Mouse (Mus musculus) spleen, adult 2 months (tissue): ENCODE measurements around the gene Igsf11. TPM values are rescaled to one million over a fixed set of nuclear protein-coding genes. Genes with fewer than 3 reads are reported as not detected.

Source experiments
- DNase-seq, 2 experiments: peaks; one replicate each; pipeline versions ENCODE4 v3.0.0 to v3.0.0-alpha.2; 2012 to 2021; ENCODE audit warnings: low spot score in 2 of 2, low read depth in 1 of 2
- H3K27ac ChIP-seq: fragments of 200-500 bp; 2 replicates; pipeline ENCODE4 v1.5.1; 2012; ENCODE audit warnings: low read length, inconsistent platforms; ENCODE audit not compliant: insufficient read depth
- H3K27me3 ChIP-seq: fragments of 200-500 bp; 2 replicates; pipeline ENCODE4 v1.6.1; 2012; ENCODE audit warnings: mild to moderate bottlenecking, moderate library complexity, low read length, inconsistent platforms; ENCODE audit not compliant: control insufficient read depth, insufficient read depth
- H3K36me3 ChIP-seq: fragments of 200-500 bp; 2 replicates; pipeline ENCODE4 v1.6.1; 2012; ENCODE audit warnings: mild to moderate bottlenecking, low read length, inconsistent platforms; ENCODE audit not compliant: control insufficient read depth, insufficient read depth
- H3K4me1 ChIP-seq: fragments of 200-500 bp; 2 replicates; pipeline ENCODE4 v1.6.1; 2011; ENCODE audit warnings: inconsistent platforms; ENCODE audit not compliant: control insufficient read depth, insufficient read depth, insufficient read length
- H3K4me3 ChIP-seq: fragments of 200-500 bp; 2 replicates; pipeline ENCODE4 v1.5.1; 2011; ENCODE audit warnings: mild to moderate bottlenecking, inconsistent platforms; ENCODE audit not compliant: insufficient read depth, insufficient read length; ENCODE audit errors: extremely low read depth
- CTCF ChIP-seq: fragments of 200-500 bp; IDR thresholded peaks from 2 replicates; pipeline ENCODE4 v1.5.1; 2011; ENCODE audit warnings: mild to moderate bottlenecking, inconsistent platforms; ENCODE audit not compliant: insufficient read depth, insufficient read length, insufficient replicate concordance; ENCODE audit errors: extremely low read depth
- POLR2A ChIP-seq: fragments of 200-500 bp; IDR thresholded peaks from 2 replicates; pipeline ENCODE4 v1.6.1; 2011; ENCODE audit warnings: low read depth, low read length, inconsistent platforms
- WGBS: fragments of 180-500 bp; shearing (Covaris S2); methylation state at CpG from one replicate; pipeline ENCODE4 v1.1.7; 2018; 5-methylcytosine and 5-hydroxymethylcytosine counted together
- polyA plus RNA-seq: library from polyadenylated mRNA; depleted of rRNA; stranded (reverse); fragments of >200 nt; gene quantifications from 2 replicates; pipeline ENCODE4 v1.2.3, GENCODE M21; 2012

Igsf11 gene
- polyA plus RNA-seq, 1 experiment = 0.21 TPM

DNA sequence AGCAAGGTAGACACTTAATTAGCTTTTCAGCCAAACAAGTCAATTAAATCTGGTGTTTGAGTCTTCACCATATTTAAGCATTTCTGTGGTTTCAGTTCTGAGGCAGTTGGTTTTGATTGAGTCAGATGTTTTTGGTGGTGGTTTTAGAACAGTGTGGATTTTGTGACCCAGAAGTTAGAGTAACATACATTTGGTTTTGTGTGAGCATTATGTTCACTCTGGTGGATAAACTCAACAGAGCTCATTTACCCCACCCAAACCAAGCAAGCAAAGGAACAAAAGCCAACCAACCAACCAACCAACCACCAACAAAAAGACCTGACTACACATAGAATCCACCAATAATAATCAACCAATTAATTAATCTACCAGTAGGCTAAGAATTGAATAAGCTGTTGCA lies 106.8 kb downstream of the Igsf11 start:
- Histone ChIP-seq H3K36me3 (no peaks in the 10 kb centered on the region), H3K4me1 (no peaks in the 10 kb centered on the region), H3K4me3 (no peak overlapping the region), H3K27me3 (no peaks in the 10 kb centered on the region), H3K27ac (no peak overlapping the region)
- no peak for TF ChIP-seq POLR2A
- no peak for TF ChIP-seq CTCF
- no peak for DNase-seq

DNA sequence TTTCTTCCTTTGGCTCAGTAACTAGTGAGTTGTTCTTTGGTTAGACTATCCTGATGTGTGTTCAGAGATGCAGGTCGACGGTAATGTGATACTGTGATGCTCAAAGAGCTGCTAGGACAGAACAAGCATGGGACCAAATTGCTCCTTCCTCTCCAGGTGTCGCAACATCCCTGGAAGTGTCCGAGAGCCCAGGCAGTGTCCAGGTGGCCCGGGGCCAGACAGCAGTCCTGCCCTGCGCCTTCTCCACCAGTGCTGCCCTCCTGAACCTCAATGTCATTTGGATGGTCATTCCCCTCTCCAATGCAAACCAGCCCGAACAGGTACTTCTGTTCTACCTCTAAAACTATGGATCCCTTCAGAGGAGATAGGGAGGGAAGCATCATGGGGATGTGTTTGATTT lies 114.5 kb downstream of the Igsf11 start:
- WGBS = 86% methylated on average over 7 of the region's 7 CpGs
- TF ChIP-seq CTCF (no peak), POLR2A (no peak)
- Histone ChIP-seq H3K4me3 (no peak overlapping the region), H3K36me3 (no peaks in the 10 kb centered on the region), H3K27ac (no peak overlapping the region), H3K4me1 (no peaks in the 10 kb centered on the region), H3K27me3 (no peaks in the 10 kb centered on the region)
- DNase-seq = no peak

DNA sequence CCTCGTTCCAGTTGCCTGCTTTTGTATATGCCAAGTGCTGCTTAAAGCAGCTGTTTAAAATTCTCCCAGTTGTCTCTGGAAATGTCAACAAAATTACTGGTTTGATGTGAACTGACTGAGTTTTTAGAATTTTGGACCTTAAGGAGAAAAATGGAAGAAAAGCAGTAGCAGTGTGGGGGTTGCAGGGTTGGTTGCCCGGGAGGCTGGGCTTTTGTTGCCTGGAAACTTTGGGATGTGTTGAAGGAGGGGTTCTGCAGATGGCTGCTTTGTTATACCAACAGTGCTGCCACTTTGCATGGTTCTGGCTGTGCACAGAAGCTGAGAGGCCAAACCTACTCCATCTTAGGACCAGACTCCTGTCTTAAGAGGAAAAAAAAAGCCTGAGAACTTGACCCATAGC lies 127.0 kb downstream of the Igsf11 start:
- TF ChIP-seq POLR2A (no peak), CTCF (no peak)
- Histone ChIP-seq H3K4me1 (no peaks in the 10 kb centered on the region), H3K27ac (no peak overlapping the region), H3K36me3 (no peaks in the 10 kb centered on the region), H3K27me3 (no peaks in the 10 kb centered on the region), H3K4me3 (no peak overlapping the region)
- no peak for DNase-seq
- WGBS = 92% methylated on average over 2 of the region's 2 CpGs

DNA sequence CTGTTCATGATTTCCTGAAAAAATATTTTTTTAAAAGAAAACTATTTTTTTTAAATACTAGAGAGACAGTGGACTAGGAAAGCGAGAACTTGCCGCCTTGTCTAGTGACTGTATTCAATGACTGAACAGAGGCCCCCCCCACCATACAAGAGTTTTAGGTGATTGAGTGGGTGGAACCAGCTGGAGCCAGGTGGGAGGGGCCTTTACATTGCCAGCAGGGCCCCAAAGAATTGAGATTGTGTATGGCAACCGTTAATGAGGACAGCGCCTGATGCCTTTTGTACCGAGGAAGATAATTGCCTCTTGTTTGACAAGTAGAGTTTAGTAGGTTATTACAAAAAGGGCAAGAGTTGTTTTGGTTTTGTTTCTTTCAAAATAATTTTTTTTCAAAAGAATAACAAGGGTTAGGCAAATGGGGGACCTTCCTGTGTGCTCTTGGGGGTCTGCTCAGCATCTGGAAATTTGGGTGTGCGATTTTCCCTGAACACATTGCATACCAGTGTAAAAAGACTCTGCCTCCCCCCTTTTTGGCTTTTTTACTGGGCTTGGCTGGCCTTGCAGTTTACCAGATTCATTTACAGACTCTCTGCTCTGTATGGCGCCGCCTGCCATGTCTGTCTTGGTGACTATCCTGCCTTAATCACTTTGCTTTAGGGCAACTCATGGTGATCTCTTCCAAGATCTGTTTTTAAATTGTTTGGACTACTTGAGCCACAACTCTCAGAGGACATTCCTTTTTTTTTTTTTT lies 133.7 kb downstream of the Igsf11 start:
- WGBS = 86% methylated on average over 8 of the region's 8 CpGs

DNA sequence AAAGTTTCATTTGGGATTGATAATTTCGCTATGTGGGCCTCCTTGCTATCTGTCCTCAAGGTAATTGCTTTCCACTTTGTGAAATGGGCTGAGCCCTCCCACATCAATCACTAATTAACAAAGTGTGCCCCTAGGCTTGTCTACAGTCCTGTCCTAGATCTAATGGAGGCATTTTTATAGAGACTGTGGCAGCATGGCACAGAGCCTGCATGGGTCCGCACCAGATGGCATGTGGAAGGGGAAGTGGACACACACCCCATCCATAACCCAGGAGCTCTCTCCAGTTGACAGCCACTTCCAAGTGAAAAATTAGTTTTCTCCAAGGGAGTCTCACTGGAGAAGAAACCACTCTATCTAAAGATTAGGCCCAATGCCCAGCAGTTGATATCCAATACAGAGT lies 138.9 kb downstream of the Igsf11 start:
- WGBS = 81% methylated on average over 2 of the region's 2 CpGs
- Histone ChIP-seq H3K36me3 (no peaks in the 10 kb centered on the region), H3K4me3 (no peak overlapping the region), H3K27ac (no peak overlapping the region), H3K4me1 (no peaks in the 10 kb centered on the region), H3K27me3 (no peaks in the 10 kb centered on the region)
- TF ChIP-seq POLR2A = no peak
- TF ChIP-seq CTCF = no peak
- no peak for DNase-seq

More for the DNA sequence above, 133.7 kb downstream of the Igsf11 start:
- TF ChIP-seq POLR2A = no peak
- TF ChIP-seq CTCF = no peak
- H3K36me3 ChIP-seq = no peaks in the 10 kb centered on the region
- H3K4me3 ChIP-seq = no peak overlapping the region
- no peak overlapping the region for H3K27ac ChIP-seq
- no peak for DNase-seq
- H3K4me1 ChIP-seq = no peaks in the 10 kb centered on the region
- H3K27me3 ChIP-seq = no peaks in the 10 kb centered on the region

DNA sequence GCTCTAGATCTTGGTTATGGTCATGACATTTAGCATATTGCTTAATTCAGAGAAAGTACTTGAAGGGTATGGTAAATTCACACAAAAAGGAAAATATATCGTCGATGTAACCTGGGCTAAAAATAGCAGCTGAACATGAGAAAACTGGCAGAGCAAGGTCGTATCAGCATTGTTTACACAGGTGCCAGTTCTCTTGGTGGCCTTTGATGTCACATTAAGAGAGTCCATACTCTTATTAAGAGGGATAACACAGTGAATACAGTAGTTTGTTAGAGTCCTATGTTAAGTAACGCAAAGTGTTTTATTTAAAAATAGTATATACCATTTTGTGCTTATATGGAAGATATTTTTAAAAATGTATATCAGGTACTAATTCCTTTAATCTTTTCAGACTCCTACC lies 144.8 kb downstream of the Igsf11 start:
- Histone ChIP-seq H3K27me3 (no peaks in the 10 kb centered on the region), H3K4me3 (no peak overlapping the region), H3K27ac (no peak overlapping the region), H3K36me3 (no peaks in the 10 kb centered on the region), H3K4me1 (no peaks in the 10 kb centered on the region)
- TF ChIP-seq CTCF (no peak), POLR2A (no peak)
- DNase-seq = no peak
- 74% methylated on average over 4 of the region's 4 CpGs for WGBS

DNA sequence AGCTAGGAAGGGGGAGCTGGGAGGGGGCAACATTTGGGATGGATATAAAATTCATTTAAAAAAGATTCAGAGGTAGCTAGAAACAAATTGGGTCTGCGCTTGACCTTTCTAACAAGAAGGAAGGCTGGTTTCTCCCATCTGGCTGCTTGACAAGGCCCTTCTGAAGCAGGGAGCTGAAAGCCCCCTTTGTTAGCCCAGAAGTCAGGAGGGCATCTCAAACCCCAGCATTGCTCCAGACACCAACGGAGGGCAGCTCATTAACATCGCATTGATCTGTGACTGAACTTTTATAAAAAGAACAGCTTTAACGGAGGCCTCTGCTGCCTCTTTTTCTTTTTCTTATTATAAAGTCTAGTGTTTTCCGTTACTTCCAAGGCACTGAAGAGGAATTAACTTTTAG lies 151.9 kb downstream of the Igsf11 start:
- H3K4me1 ChIP-seq = no peaks in the 10 kb centered on the region
- no peak for DNase-seq
- H3K27ac ChIP-seq = no peak overlapping the region
- WGBS = 79% methylated on average over 5 of the region's 5 CpGs
- H3K27me3 ChIP-seq = no peaks in the 10 kb centered on the region
- TF ChIP-seq CTCF = no peak
- TF ChIP-seq POLR2A = no peak
- no peaks in the 10 kb centered on the region for H3K36me3 ChIP-seq
- no peak overlapping the region for H3K4me3 ChIP-seq
